Mouse (Mus musculus): ENCODE measurements around the gene 5730596B20Rik. TPM values are rescaled to one million over a fixed set of nuclear protein-coding genes. Genes with fewer than 3 reads are reported as not detected.

5730596B20Rik gene
- polyA plus RNA-seq (2012; rRNA removed): 0.04 TPM in 1 of 2 replicates, not detected in the other

GRCm38 (mm10) chr6:52177061-52177735 lies at the start of gene 5730596B20Rik:
TSS of gene 5730596B20Rik (plus strand) at chr6:52177498.

GRCm38 (mm10) chr6:52158276-52159051 lies 18.8 kb upstream of the 5730596B20Rik start, which contains the start of gene Hoxa1:
TSS of gene Hoxa1 (minus strand) at chr6:52158317.

DNA sequence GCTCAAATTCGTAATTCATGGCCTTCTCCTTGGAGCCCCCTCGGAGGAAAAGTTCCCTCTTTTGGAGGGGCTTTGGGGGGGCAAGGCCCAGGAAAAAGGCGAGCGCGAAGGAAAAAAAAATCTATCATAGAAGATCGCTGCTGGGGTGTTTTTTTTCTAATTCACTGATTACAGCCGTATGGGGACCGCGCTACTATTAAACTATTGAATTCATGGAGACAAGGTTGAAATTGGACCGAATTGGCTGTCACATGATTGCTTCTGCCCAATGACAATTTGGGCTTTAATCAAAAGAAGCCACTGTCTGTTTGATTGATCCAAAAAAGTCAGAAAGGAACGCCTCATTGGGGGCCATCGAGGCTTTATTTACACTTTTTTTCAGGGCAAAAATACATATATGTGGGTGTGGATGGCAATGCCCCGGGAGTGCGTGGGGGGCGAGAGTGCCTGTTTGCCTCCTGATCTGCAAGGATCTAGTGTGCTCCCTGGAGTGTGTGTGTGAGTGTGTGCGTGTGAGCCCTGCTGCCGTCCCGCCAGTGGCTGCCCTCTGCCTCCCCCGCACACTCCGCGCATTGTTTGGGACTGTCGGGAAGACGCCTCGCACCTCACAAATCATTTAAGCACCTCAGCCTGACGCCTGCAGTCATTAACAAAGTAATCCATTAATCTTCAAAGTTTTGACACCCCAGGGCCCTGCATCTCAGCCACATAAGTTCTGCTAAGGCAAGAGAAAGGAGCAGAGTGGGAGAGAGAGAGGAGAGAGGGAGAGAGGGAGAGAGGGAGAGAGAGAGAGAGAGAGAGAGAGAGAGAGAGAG lies 12.5 kb upstream of the 5730596B20Rik start, which contains the start of gene Hoxa2:
Gene Hoxa2, minus strand, starts transcription at position 206 of the 815 bp plus-strand sequence.

DNA sequence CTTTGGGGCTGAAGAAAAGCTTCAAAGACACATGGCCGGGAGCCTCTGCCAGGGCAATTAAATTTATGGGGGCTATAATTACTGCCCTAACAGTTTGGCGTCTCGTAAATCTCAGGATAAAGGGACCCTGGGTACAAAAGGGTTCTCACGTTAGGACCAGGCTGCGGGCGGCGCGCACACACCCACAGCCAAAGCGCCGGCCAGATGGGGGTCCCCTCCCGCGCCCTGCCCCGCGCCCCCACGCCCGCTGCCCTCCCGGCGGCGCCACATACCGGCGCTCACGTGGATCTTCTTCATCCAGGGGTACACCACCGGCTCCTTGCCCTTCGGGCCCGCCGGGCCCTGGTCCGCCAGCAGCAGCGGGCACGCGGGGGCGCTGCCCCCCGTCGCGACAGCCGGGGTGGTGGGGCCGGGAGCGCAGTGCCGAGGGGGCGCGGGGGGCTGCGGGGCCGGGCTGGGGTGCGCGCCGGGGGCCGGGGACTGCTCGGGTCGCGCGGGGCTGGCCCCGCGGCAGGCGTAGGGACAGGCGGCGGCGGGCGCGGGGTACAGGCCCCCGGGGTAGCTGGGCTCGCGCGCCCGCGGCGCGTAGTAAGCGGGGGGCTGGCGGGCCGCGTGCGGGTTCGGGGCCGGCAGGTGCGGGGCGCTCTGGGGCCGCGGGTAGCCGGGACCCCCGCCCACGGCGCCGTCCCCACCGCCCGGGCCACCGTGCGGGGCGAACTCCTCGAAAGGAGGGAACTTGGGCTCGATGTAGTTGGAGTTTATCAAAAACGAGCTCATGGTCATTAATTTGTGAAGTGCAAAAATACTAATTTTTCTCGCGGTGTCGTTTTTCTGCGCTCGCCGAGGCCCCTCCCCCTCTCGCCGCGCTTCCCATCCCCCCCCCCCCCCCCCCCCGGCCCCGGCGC lies 13.9 kb downstream of the 5730596B20Rik start, which contains the start of gene Hoxa4:
Gene Hoxa4, minus strand, starts transcription at position 848 of the 905 bp plus-strand sequence.

DNA sequence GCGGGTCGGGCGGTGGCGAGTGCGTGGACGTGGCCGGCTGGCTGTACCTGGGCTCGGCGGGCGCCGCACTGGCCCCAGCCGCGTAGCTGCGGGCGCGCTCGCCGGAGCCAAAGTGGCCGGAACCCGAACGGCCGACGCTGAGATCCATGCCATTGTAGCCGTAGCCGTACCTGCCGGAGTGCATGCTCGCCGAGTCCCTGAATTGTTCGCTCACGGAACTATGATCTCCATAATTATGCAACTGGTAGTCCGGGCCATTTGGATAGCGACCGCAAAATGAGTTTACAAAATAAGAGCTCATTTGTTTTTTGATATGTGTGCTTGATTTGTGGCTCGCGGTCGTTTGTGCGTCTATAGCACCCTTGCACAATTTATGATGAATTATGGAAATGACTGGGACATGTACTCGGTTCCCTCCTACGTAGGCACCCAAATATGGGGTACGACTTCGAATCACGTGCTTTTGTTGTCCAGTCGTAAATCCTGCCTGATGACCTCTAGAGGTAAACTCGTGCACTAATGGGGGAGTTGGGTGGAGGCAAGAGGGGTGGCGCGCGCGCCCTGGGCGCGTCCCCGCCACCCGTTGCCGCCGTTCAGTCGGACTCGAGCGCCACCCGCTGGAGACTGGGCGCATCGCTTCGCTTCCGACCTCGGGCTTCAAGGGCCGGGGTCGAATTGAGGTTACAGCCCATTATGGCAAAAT lies 26.9 kb downstream of the 5730596B20Rik start, which contains the start of gene Hoxa5:
Gene Hoxa5, minus strand, starts transcription at position 538 of the 703 bp plus-strand sequence.

DNA sequence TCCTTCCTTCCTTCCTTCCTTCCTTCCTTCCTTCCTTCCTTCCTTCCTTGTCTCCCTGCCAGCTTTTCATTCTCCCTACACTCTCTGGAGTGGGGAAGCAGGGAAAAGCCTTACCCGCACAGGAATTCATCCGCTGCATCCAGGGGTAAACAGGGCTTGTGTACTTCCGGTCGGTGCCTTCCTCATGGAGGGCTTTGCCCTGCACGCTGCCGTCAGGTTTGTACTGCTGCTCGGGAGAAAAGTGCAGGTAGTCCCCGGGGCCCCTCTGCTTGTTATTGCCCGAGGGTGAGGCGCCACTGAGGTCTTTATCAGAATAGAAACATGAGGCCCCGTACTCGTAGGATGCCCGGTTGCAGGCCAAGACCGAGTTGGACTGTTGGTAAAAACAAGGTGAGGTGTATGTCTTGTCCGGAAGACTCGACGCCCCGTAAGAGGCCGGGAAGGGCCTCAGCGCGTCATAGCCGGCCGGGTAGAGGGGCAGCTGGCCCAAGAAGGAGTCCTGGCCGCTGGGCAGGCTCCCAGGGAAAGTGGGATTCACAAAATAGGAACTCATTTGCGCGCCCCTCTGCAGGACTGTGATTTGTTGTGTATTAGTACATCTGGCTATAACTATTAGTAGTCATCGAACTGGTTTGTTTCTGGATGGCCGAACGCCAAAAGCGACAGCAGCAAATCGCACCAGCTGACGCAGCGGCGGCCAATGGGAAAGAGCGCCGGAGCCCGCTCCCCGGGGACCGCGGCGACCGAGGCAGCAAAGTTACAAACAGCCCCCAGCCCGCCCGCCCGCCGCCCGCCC lies 31.0 kb downstream of the 5730596B20Rik start, which contains the start of gene Hoxa6:
Gene Hoxa6, minus strand, starts transcription at position 651 of the 796 bp plus-strand sequence.

DNA sequence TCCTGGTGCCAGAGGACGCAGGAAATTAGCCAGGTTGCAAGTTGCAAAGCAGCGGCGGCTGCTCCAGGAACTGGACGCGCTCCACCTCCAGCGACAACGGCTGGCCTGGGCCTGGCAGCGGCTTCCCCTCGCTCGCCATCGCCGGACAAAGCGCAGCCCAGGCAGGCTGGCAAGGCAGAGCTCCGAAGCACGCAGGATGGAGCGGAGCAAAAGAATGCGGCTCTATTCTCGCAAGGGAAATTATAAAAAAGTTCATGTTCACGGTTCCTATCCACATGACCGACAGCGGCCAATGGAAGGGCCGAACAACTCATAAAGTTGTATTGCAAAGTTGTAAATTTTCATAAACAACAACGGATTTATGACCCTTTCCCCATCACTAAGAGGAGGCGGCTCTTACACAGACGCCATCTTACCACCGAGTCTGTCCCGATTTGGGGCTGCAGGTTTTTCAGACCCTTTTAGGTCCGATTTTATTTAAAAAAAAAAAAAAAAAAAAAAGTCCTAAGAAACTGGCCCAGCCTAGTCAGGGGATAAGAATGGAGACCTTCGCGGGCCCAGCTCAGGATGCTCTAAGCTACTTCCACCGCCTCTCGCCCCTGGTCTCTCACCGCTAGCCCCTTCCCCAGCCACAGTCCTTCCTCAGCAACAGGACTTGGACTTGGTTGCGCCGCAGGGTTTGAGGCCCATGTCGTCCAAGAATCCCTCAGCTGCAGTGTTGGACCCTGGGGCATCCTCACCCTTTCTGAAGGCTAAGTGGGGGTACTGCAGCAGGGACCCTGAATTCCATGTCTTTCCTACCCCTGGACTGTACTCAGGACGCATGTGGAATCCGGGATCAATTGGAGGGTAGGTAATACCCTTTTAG lies 36.1 kb downstream of the 5730596B20Rik start, which contains the start of the genes Hoxa3 and Gm28308:
Gene Hoxa3, minus strand, starts transcription at position 218 of the 868 bp plus-strand sequence.
Gene Gm28308, minus strand, starts transcription at position 221 of the 868 bp plus-strand sequence.

GRCm38 (mm10) chr6:52221337-52221992 lies 44.2 kb downstream of the 5730596B20Rik start, which contains the start of gene Hoxa7:
TSS of gene Hoxa7 (minus strand) at chr6:52221854.

Other genes with a start within 250 kb of the 5730596B20Rik start
- 7.5 and 8.6 TPM in 2 replicates for gene Skap2, start 164.9 kb upstream of the 5730596B20Rik start, polyA plus RNA-seq (2012; rRNA removed)
- 0.11 and 0.14 TPM in 2 replicates for gene Hoxa1, start 19.2 kb upstream of the 5730596B20Rik start, polyA plus RNA-seq (2012; rRNA removed)
- gene Hoxa2, start 12.7 kb upstream of the 5730596B20Rik start, polyA plus RNA-seq (2012; rRNA removed): 0.32 and 2.1 TPM in 2 replicates
- gene Hoxa4, start 14.3 kb downstream of the 5730596B20Rik start, polyA plus RNA-seq (2012; rRNA removed): 0.44 TPM in 1 of 2 replicates, not detected in the other
- 0.05 and 0.43 TPM in 2 replicates for gene Hoxa5, start 27.1 kb downstream of the 5730596B20Rik start, polyA plus RNA-seq (2012; rRNA removed)
- not detected in 2 replicates for gene Hoxa6, start 31.2 kb downstream of the 5730596B20Rik start, polyA plus RNA-seq (2012; rRNA removed)
- 0.10 and 0.80 TPM in 2 replicates for gene Hoxa3, start 35.8 kb downstream of the 5730596B20Rik start, polyA plus RNA-seq (2012; rRNA removed)
- gene Gm28308, start 35.8 kb downstream of the 5730596B20Rik start, polyA plus RNA-seq (2012; rRNA removed): not detected in 2 replicates
- gene Hoxa7, start 44.4 kb downstream of the 5730596B20Rik start, polyA plus RNA-seq (2012; rRNA removed): not detected in 2 replicates
- gene Hoxa9, start 53.6 kb downstream of the 5730596B20Rik start, polyA plus RNA-seq (2012; rRNA removed): 0.08 TPM in 1 of 2 replicates, not detected in the other
- not detected in 2 replicates for gene Hoxa10, start 63.4 kb downstream of the 5730596B20Rik start, polyA plus RNA-seq (2012; rRNA removed)
- gene Hoxa11, start 68.3 kb downstream of the 5730596B20Rik start, polyA plus RNA-seq (2012; rRNA removed): not detected in 2 replicates
- gene Hoxa13, start 83.4 kb downstream of the 5730596B20Rik start, polyA plus RNA-seq (2012; rRNA removed): not detected in 2 replicates
- gene Evx1, start 136.0 kb downstream of the 5730596B20Rik start, polyA plus RNA-seq (2012; rRNA removed): 0.51 and 0.69 TPM in 2 replicates